Mouse (Mus musculus) 3134 (cell line): ENCODE data around the gene Rpl32.
A peak's percentile ranks its signal among the peaks of the same experiment; 100 is the strongest.

Experiments used
- DNase-seq: peaks from one replicate; pipeline ENCODE4 v3.0.0-alpha.2; 2011; ENCODE audit warnings: low spot score; ENCODE audit not compliant: insufficient read length; ENCODE audit errors: extremely low read depth

The Rpl32 gene

GRCm38 (mm10) chr6:115818129-115818528, 9.6 kb upstream of the Rpl32 start:
- DNase-seq: no peak

DNA sequence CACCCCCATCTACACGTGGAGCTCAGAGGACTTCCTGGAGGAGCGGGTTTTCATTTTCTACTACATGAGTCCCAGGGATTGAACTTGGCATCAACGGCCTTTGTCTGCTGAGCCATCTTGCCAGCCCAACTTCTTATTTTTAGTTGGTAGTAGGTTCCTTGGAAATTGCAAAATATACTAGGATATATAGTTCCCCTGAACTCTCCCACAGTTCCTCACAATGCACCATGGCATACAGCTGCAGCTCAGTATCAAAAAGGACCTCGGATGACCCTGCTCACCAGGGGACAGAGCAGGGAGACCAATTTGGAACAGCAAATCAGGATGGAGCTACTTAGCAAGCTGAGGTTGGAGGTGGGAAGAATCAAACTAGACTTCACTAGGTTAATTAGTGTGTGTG, 6.5 kb upstream of the Rpl32 start:
- DNase-seq: no peak

DNA sequence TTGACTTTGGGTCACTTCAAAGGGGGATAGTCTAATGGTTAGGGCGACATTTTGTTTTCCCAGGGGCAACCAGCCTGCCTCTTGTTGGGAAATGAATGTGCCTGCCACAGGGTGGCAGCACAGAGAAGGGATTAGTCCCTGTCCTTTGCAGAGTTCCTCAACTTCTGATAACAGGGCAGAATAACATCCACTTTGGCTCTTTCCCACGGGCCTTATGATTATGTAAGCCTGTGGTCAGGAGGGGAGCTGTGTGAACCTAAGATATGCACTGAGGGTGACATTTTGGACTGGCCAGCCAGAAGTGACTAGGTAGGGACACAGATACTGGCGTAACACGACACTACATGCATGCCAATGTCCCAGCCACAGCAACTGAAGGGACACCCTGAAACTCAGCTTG, 5.6 kb upstream of the Rpl32 start:
- no peak for DNase-seq

- DNase-seq: no peak
These were observed 3.1 kb upstream of the Rpl32 start for GRCm38 (mm10) chr6:115811606-115812005.

DNA sequence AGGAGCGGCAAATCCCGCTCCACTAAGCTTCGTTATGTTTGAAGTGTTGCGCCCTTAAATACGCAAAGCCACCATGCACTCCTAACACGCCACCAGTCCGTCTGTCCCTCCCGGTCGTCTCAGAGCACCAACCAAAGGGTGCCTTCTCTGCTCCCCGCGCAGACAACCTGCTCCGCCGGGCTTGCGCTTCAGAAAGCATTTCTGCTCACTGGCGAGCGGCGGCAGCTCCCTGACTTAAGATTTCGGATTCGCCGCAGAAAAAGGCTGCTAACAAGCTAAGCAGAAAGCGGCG, 405 bp downstream of the Rpl32 start:
- no peak for DNase-seq

- DNase-seq: no peak
These were observed 917 bp downstream of the Rpl32 start for GRCm38 (mm10) chr6:115807464-115808195.

DNA sequence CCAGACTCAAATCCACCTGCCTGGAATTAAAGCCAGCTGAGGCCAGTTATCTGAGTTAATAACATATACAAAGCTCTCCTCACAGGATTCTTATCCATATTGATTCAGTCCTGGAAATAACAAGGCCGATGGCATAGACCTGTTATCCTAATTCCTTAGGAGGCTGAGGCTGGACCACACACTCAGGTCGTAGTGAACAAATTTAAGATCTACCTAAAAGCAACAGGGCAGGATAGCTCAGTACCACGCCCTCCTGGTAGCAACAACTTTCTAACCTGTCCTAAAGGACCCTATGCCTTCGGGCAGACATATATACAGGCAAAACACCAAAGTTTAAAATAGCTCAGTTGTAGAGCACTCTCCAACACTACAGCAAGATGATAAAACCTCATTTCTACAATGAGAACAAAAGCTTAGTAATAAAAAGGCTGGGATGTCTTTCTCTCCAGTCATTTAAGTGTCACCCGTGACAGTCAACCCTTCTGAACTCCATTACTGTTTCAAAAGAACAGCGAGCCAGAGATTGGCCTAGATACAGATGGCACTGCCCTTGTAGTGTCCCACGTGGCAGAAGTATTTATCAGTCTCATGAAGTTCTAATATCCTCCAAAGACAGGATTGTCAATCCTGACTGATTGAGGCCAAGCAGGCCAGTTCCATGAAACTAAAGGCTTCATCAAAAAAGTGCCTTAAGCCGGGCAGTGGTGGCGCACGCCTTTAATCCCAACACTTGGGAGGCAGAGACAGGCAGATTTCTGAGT, 3.9 kb downstream of the Rpl32 start:
- no peak for DNase-seq

DNA sequence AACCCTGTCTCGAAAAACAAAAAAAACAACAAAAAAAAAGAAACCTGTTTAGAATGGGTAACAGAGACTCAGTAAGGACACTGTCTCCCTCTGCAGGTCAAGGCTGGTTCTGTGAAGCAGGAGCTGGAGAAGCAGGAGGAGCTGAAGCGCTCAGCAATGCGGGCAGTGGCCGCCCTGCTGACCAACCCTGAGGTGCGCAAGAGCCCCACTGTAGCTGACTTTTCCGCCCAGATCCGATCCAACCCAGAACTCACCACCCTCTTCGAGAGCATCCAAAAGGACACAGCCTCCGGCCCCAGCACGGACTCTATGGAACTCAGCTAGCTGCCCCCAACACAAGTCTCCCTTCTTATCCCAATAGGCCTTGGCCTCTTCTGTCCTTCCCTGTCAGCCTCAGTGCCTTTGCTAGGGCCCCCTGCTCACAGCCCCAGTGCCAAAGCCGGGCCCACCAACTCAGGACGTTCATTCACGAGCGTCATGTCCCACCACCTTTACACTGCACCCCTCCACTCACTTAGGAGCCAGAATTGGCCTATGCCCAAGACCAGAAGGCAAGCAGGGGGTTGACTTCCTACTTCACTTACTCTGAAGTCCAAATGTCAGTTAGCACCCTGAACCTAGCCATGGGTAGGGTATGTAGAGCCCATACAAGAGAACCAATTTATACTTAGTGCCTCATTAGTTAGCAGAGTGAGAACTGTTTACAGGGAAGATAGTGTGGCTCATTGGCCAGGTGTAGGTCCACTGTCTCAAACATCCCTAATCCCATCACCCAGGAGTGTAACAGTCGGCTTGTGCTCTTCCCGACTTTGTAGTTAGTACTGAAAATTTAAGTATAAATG, 4.8 kb downstream of the Rpl32 start:
- DNase-seq: peak; percentile 82

DNA sequence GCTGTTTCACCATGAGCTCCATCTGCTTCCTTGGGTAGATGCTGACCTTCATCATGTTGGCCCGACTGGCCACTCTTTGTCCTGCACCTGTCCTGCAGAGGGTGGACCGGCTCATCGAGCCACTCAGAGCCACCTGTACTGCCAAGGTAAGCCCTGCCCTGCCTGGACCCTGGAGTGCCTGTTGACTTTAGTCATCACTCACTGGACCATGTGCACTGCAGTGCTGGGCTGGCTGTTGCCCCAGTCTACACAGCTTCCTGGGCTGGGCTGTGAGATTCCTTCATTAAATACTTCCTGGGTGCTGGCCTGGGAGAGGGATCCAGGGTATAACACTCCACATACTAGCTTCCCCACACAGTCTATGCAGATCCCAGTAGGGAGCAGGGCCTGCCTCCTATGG, 6.7 kb downstream of the Rpl32 start:
- no peak for DNase-seq

- no peak for DNase-seq
These were observed 15.8 kb downstream of the Rpl32 start for GRCm38 (mm10) chr6:115792691-115793215.

GRCm38 (mm10) chr6:115791842-115792686, 16.5 kb downstream of the Rpl32 start:
- DNase-seq: peak; percentile 40

DNA sequence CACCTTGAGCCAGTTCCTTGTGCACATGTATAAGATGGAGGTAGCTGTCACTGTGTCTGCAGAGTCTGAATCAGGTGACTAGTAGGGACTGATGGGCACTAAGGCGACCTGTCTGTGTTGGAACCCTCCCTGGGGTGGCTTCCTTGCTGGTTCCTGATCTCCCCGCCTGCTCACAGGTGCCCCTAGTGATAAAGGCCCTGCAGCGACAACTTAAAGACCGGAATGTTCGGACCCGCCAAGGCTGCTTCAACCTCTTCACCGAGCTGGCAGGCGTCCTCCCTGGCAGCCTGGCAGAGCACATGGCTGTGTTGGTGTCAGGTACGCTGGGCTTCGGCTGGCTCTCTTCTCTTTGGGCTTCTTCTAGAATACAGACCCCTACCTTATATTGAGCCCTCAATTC, 17.5 kb downstream of the Rpl32 start:
- DNase-seq: no peak

DNA sequence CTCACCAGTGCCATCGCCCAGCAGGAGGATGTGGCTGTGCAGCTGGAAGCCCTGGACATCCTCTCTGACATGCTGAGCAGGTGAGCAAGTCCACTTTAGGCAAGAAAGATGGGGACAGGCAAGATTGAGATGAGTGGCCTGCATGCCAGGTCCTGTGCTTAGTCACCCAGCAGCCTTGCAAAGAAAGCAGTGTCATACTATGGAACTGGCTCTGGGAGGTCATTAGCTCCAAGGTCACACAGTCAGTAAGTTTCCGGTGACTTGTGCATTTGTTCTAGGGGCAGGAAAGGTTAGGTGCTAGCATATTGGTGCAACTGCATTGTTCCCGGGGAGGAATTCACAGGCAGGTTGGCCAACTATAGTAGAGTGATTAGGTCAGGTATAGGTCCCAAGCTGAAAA, 25.8 kb downstream of the Rpl32 start:
- no peak for DNase-seq

- DNase-seq: no peak
These were observed 32.2 kb downstream of the Rpl32 start for GRCm38 (mm10) chr6:115776363-115776762.

GRCm38 (mm10) chr6:115775838-115776237, 32.7 kb downstream of the Rpl32 start:
- no peak for DNase-seq

GRCm38 (mm10) chr6:115774501-115774921, 34.0 kb downstream of the Rpl32 start, which contains the start of gene Cand2:
Cand2 (plus strand) TSS chr6:115774538.
- no peak for DNase-seq

- no peak for DNase-seq
These were observed 34.6 kb downstream of the Rpl32 start for GRCm38 (mm10) chr6:115773966-115774413.

GRCm38 (mm10) chr6:115772604-115773003, 35.9 kb downstream of the Rpl32 start:
- no peak for DNase-seq

DNA sequence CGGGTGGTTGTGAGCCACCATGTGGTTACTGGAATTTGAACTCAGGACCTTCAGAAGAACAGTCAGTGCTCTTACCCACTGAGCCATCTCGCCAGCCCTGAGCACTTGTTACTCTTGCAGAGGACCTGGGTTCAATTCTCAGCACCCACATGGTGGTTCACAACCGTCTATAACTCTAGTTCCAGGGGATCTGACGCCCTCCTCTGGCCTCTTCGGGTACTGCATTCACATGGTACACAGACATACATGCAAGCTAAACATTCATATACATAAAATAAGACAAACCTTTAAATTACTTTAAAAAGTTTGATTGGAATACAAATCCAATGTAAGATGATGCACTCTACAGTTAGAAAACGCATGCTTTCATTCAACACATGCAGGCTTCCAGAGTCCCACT, 36.3 kb downstream of the Rpl32 start:
- DNase-seq: no peak

DNA sequence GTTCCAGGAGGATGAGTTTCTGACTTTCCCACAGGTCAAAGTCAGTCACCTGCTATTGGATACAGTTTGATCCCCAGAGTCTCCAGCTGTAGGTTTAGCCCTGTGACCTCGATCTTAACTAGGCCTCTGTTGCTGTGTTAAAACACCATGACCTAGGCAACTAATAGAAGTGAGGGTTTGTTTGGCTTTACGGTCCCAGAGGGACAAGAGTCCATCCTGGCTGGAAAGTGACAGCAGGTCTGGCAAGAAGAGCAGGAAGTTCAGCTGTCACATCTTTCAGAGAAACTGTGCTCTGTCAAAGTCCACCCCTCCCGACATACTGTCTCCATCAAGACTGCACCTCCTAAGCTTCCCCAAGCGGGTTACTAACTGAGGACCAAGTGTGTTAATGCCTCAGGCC, 37.7 kb downstream of the Rpl32 start:
- no peak for DNase-seq
